Mouse (Mus musculus) erythroblast, embryonic 14.5 days (primary cell): Measurements from ENCODE around the gene Nfia.

Source experiments
- GATA1 ChIP-seq: IDR thresholded peaks from 2 replicates; pipeline ENCODE4 v1.6.1; 2012; ENCODE audit warnings: low read length, inconsistent platforms, mixed read lengths
- TAL1 ChIP-seq: IDR thresholded peaks from 3 replicates; pipeline ENCODE4 v1.6.1; 2012; ENCODE audit warnings: low read length, inconsistent platforms, mixed read lengths

DNA sequence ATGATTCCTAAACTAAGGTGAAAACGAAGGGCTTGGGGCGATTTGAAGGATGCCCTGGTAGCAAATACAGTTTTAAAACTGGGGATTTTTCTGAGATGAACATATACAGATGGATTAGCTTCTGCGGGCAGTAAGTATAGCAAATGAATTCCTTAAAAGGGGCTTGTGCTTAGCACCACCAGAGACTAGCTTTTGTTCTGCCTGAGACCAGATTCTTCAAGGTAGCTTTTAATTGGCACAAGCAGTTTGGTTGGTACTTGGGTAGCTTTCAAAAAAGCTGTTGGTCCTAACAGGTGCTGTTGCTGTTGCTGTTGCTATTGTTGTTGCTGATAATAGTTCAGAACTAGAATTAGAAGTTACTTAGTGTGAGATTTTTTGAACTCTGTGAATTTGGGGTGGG is 152.3 kb downstream of the Nfia start:
- TF ChIP-seq GATA1 (no peak), TAL1 (no peak)
